Mouse (Mus musculus) ES-E14 (cell line): ENCODE measurements at regions not wholly inside any gene's neighbourhood (a gene's known extent, or its start where the extent isn't known, plus 50 kb on each side); places are given as distances from the start of the nearest gene placed in this dataset.

Experiments used
- HCFC1 ChIP-seq: IDR thresholded peaks from 2 replicates; pipeline ENCODE4 v1.6.1; 2012; ENCODE audit warnings: low read length, inconsistent platforms, borderline replicate concordance; ENCODE audit not compliant: insufficient read depth
- MAFK ChIP-seq: IDR thresholded peaks from 2 replicates; pipeline ENCODE4 v1.6.1; 2014; ENCODE audit warnings: mild to moderate bottlenecking, low read depth, low read length, inconsistent platforms; ENCODE audit not compliant: insufficient read depth
- ZC3H11A ChIP-seq: IDR thresholded peaks from 2 replicates; pipeline ENCODE4 v1.6.1; 2012; ENCODE audit warnings: low read depth, mild to moderate bottlenecking, inconsistent platforms, low read length, borderline replicate concordance

- TF ChIP-seq MAFK (no peak), HCFC1 (no peak), ZC3H11A (no peak)
Measured at GRCm38 (mm10) chr9:27232692-27233091, 66.3 kb upstream of the Igsf9b start.
